Mouse (Mus musculus) layer of hippocampus, postnatal 36 days (tissue): ENCODE results near the gene Atxn7l3b. TPM values are rescaled to one million over a fixed set of nuclear protein-coding genes. Genes with fewer than 3 reads are reported as not detected.
"Not testable (repeated sequence)": the region's sequence is repeated elsewhere in the genome, so short reads cannot be mapped to it uniquely, and the experiment has no call there.

Source experiments
- DNase-seq, 2 experiments: peaks; one replicate each; pipeline ENCODE4 v3.0.0; 2022
- total RNA-seq, 2 experiments: library from RNA; stranded (reverse); gene quantifications; 2 replicates each; pipeline ENCODE4 v1.2.3; 2021

The Atxn7l3b gene
- total RNA-seq, result 100 to 1,000 TPM; 178 to 191 TPM

- DNase-seq, result peak; percentile 96 to 97
Measured at GRCm38 (mm10) chr10:112928452-112929221, at the start of gene Atxn7l3b. TSS of gene Atxn7l3b (minus strand) at chr10:112929001.

DNA sequence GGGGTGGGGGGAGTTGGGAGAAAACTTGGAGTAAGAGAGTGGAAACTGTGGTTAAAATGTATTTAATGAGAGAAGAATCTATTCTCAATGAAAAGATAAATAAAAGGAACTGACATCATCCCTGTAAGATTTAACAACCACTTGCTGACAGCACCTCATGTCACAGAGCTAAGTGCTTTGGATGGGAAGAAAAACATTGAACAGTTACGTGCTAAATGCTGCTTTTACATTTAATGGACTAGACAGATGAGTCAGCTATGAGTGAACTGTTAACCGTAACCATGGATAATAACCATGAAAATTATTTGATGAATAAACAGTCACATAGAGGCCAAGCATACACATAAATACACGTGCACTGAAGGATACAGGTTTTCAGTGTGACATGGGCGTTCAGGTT lies 48.8 kb upstream of the Atxn7l3b start:
- no peak for DNase-seq

- DNase-seq, result no peak
Measured at GRCm38 (mm10) chr10:112973286-112974026, 44.7 kb upstream of the Atxn7l3b start.

DNA sequence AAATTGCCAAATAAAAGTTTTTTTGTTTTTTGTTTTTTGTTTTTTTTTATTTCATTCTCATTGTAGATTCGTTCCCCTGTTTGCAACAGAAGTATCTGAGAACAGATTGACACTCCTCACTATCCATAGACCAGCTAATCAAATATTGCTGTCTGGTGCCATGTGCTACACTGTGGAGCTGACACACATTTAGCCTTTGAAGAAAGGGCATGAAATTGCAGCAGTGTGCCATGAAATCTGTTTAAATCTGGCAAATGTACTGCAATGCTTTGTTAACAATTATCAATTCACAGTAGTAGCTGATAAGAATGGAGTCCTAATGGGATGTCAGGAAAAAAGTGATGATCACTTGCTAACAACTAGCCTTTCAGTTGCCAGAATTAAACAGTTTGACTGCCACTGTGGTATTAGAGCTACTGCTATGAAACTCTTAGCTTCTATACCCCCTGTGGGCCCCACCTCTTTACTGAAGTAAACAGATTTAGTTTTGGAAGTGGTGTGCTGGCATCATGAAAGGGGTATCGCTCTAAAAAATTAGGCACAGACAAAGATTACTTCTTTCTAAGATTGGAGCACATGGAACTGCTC lies 41.3 kb upstream of the Atxn7l3b start:
- no peak for DNase-seq

GRCm38 (mm10) chr10:112967578-112967977 lies 38.8 kb upstream of the Atxn7l3b start:
- no peak for DNase-seq

DNA sequence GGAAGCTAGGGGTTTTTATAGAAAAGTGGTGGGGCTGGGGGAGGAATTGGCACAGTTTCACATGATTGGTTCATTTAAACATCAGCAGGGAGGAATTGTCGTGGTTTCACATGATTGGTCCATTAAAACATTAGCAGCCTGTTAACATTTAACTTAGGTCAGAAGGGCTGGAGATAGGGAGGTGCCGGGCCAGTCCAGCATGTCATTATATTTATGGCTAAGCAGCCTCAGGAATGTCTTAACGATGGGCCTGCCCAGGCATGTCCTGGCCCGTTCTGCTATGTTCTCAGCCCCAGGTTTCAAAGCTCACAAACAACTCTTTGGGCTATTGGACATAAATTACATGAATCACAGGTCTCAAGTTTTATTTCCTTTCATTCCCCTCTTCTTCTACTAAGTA lies 33.4 kb upstream of the Atxn7l3b start:
- DNase-seq, result not testable (repeated sequence)

- no peak for DNase-seq
Measured at GRCm38 (mm10) chr10:112954140-112954539, 25.3 kb upstream of the Atxn7l3b start.

DNA sequence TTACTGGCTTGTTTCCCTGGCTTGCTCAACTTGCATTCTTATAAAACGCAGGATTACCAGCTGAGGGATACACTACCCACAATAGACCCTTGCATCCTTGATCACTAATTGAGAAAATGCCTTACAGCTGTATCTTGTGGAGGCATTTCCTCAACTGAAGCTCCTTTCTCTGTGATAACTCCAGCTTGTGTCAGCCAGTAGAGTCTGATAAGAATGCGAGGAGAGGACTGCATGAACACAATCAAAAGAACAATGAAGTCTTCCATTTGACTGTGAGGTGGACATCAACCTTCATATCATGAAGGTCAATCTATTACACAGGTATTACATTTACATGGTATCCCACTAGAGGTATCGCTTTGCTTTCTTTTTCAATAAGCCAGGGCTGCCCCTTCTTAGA lies 19.7 kb upstream of the Atxn7l3b start:
- DNase-seq, result no peak

- no peak for DNase-seq
Measured at GRCm38 (mm10) chr10:112929222-112929615, 418 bp upstream of the Atxn7l3b start.

DNA sequence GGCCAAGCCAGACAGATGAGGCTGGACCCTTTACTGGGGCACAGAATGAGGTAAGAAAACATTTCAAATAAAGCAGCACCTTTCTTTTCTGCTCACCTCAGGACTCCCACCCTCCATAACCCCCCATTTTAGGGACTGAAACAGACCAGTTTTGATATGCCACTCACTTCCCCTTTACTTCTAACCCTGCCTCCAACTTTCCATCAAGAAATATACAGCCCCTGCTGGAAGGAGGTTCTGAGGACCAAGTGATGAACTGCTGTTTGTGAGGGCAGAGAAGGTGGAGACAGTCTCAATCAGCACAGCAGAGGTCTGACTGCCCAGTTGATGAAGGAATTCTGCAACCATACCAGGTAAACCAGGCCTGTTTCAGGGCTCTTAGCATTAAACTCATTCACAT lies 1.8 kb downstream of the Atxn7l3b start:
- no peak for DNase-seq

DNA sequence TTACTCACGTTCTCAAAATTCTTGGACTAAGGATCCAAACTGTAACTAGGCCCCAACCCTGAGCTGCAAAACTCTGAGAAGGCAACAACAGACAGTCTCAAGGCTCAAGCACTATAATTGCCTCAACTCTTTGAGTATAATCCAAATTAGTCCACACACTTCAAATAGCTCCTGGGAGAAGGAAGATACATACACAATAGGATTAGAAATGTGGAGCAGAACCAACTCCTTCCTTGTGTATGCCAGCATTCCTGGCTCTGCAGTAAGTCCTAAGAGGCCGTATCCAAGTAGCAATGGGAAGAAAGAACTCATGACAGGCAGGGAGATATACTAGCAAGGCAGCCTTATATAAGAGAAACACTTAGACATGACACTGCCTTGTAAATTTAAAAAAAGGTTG lies 2.5 kb downstream of the Atxn7l3b start:
- no peak for DNase-seq

DNA sequence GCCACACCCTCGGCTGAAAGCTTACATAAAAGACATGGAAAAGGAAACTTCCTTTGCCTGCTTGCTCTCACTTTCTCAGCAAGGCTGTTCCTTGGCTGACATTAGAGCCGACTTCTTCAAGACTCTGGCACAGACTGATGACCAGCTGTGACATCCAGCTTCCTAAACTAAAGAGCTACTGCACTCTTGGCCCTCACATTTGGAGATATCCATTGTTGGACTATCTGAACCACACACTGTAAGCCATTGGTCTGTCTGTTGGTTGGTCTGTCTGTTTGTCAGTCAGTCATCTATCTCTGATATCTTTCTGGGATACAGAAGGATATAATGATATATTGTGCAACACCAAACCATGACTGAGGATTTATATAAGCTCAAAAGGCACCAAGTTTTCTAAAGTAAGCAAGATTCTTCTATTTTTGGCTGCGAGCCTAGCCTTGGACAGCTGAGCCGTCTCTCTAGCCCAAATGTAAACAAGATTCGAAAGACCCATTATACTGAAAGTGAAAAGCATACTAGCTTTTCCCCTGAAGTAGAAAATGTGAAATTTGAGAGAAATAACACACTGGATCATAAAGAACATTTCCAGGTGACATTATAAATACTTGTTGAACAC lies 12.1 kb downstream of the Atxn7l3b start:
- no peak for DNase-seq

GRCm38 (mm10) chr10:112900243-112900642 lies 28.6 kb downstream of the Atxn7l3b start:
- DNase-seq, result no peak

- no peak for DNase-seq
Measured at GRCm38 (mm10) chr10:112899796-112900195, 29.0 kb downstream of the Atxn7l3b start.

DNA sequence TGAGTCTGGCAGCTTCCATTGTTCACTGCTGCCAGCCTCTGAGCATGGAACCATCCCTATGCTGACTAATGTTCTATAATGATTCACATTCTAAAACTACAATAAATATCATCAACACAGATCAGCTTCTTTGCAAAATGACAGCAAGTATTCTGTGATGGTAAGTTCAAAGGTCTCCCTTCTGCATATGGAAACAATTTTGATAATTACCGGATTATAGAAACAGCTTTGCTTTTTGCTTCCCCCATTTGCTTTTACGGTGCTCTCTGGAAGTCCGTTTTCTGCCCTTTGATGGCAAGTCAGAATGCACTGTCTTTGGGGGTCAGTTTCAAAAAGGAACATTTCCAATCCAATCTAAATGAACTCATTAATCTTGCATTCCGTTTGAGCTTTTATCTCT lies 32.2 kb downstream of the Atxn7l3b start:
- DNase-seq, result no peak

GRCm38 (mm10) chr10:112893622-112894252 lies 35.1 kb downstream of the Atxn7l3b start:
- DNase-seq, result no peak

GRCm38 (mm10) chr10:112884064-112884463 lies 44.7 kb downstream of the Atxn7l3b start:
- no peak for DNase-seq

GRCm38 (mm10) chr10:112883688-112884004 lies 45.2 kb downstream of the Atxn7l3b start:
- no peak for DNase-seq

GRCm38 (mm10) chr10:112882789-112883687 lies 45.8 kb downstream of the Atxn7l3b start:
- no peak for DNase-seq

GRCm38 (mm10) chr10:112882149-112882548 lies 46.7 kb downstream of the Atxn7l3b start:
- DNase-seq, result no peak

DNA sequence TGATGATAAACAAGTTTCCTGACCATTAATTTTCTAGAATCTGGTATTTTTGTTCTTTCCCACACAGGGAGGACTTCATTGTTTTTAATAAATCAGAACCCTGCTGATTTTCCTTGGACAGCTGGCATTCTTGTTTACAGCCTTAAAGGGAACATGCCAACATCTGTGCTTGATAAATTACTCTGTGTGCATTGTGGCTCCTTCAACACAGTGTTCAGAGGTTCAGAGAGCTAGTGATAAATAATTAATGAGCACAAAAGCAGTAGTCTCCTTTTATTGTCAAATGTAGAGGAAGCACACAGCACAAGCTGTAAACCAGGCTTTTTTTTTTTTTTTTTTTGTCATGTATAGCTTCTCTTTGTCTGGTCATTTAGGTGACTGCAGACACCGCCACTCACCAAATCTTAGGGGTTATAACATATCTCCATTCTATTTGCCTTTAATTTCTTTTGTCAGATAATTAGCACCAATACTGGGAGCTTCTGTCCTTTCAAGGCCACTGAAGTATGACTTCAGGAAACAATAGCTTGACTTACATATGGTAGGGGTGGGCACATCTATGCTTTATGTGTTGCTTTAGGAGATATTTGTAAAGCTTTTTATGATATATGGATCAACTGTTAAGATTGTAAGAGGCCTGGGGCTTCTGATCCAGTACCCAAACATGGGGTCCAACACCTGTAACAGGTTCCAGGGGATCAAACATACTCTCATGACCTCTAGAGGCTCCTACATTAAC lies 52.0 kb downstream of the Atxn7l3b start:
- no peak for DNase-seq
